Mouse (Mus musculus) intestine, embryonic 16.5 days (tissue): ENCODE data around the gene Spred1. TPM values are rescaled to one million over a fixed set of nuclear protein-coding genes. Genes with fewer than 3 reads are reported as not detected.

Source experiments
- ATAC-seq: fragments of 200-750 bp; cut with Nextera tagmentation; 2 replicates; pipeline ENCODE4 v1.8.0; 2017; ENCODE audit warnings: moderate TSS enrichment, moderate library complexity
- H3K27ac ChIP-seq: fragments of 300-500 bp; sonication (generic); 2 replicates; pipeline ENCODE4 v1.5.1; 2014; ENCODE audit warnings: mild to moderate bottlenecking, low read length
- H3K27me3 ChIP-seq: fragments of 300-500 bp; sonication (generic); replicated peaks from 2 replicates; pipeline ENCODE4 v1.6.1; 2014; ENCODE audit warnings: low read length, control low read depth, mixed read lengths; ENCODE audit not compliant: control insufficient read depth, insufficient read depth
- H3K36me3 ChIP-seq: fragments of 300-500 bp; sonication (generic); 2 replicates; pipeline ENCODE4 v1.6.1; 2014; ENCODE audit warnings: low read length, control low read depth; ENCODE audit not compliant: control insufficient read depth, insufficient read depth
- H3K4me1 ChIP-seq: fragments of 300-500 bp; sonication (generic); 2 replicates; pipeline ENCODE4 v1.6.1; 2014; ENCODE audit warnings: low read length, control low read depth, mixed read lengths; ENCODE audit not compliant: control insufficient read depth, insufficient read depth
- H3K4me2 ChIP-seq: fragments of 300-500 bp; sonication (generic); 2 replicates; pipeline ENCODE4 v1.6.1; 2014; ENCODE audit warnings: low read depth, low read length, control low read depth
- H3K4me3 ChIP-seq: fragments of 300-500 bp; sonication (generic); 2 replicates; pipeline ENCODE4 v1.5.1; 2014; ENCODE audit warnings: mild to moderate bottlenecking, low read length
- H3K9ac ChIP-seq: fragments of 300-500 bp; sonication (generic); 2 replicates; pipeline ENCODE4 v1.6.1; 2014; ENCODE audit warnings: low read depth, low read length
- H3K9me3 ChIP-seq: fragments of 300-500 bp; sonication (generic); 2 replicates; pipeline ENCODE4 v1.6.1; 2016; ENCODE audit warnings: low read length, control low read depth; ENCODE audit not compliant: control insufficient read depth
- WGBS: fragments of 180-500 bp; shearing (Covaris S2); extraction: QIAGEN DNeasy Blood & Tissue Kit; methylation state at CpG from one replicate; pipeline ENCODE4 v1.1.7; 2014; 5-methylcytosine and 5-hydroxymethylcytosine counted together
- polyA plus RNA-seq: library from polyadenylated mRNA; unstranded; fragments of >200 nt; fragmentation: Nextera tagmentation; extraction: Ambion mirVana; gene quantifications from 2 replicates; pipeline ENCODE4 v1.2.1, GENCODE M21; 2015

Gene Spred1
- 4.6 TPM in 2 replicates for polyA plus RNA-seq

- H3K9ac ChIP-seq = peak within 1 kb of the TSS; percentile 95
- H3K9me3 ChIP-seq = no peaks in the 10 kb centered on the region
- peak within 1 kb of the TSS; percentile 99 for H3K27ac ChIP-seq
- H3K4me1 ChIP-seq = peaks cover 3% of the 10 kb centered on the region; the same call in 1 of the 2 replicates
- WGBS = under 1% methylated on average over 64 of the region's 99 CpGs
- H3K36me3 ChIP-seq = no peaks in the 10 kb centered on the region
- peak within 1 kb of the TSS; percentile 74 for H3K4me2 ChIP-seq
- H3K27me3 ChIP-seq = no peaks in the 10 kb centered on the region
- no peak for ATAC-seq
- peak within 1 kb of the TSS; percentile 91 for H3K4me3 ChIP-seq
These were observed at the start of gene Spred1 for GRCm38 (mm10) chr2:117121212-117121983. Gene Spred1 (plus strand): TSS chr2:117121374.

- no peak overlapping the region for H3K27ac ChIP-seq
- no peaks in the 10 kb centered on the region for H3K9me3 ChIP-seq
- no peak overlapping the region for H3K4me2 ChIP-seq
- H3K4me3 ChIP-seq = no peak overlapping the region
- WGBS = 84% methylated on average over 3 of the region's 3 CpGs
- no peaks in the 10 kb centered on the region for H3K27me3 ChIP-seq
- H3K4me1 ChIP-seq = no peaks in the 10 kb centered on the region
- no peak for ATAC-seq
- H3K36me3 ChIP-seq = no peaks in the 10 kb centered on the region
- H3K9ac ChIP-seq = no peak overlapping the region
These were observed 49.6 kb upstream of the Spred1 start for GRCm38 (mm10) chr2:117071596-117071995.

- Histone ChIP-seq H3K9me3 (no peaks in the 10 kb centered on the region), H3K4me3 (no peak overlapping the region), H3K27me3 (no peaks in the 10 kb centered on the region), H3K9ac (no peak overlapping the region), H3K4me2 (no peak overlapping the region), H3K4me1 (no peaks in the 10 kb centered on the region), H3K36me3 (no peaks in the 10 kb centered on the region), H3K27ac (no peak overlapping the region)
- no peak for ATAC-seq
- WGBS = 65% methylated on average over 2 of the region's 2 CpGs
These were observed 42.5 kb upstream of the Spred1 start for GRCm38 (mm10) chr2:117078711-117079110.

- Histone ChIP-seq H3K27ac (no peak overlapping the region), H3K4me1 (no peaks in the 10 kb centered on the region), H3K4me2 (no peak overlapping the region), H3K36me3 (no peaks in the 10 kb centered on the region), H3K9me3 (no peaks in the 10 kb centered on the region), H3K4me3 (no peak overlapping the region), H3K27me3 (no peaks in the 10 kb centered on the region), H3K9ac (no peak overlapping the region)
- ATAC-seq = no peak
- 88% methylated on average over 5 of the region's 5 CpGs for WGBS
These were observed 41.6 kb upstream of the Spred1 start for GRCm38 (mm10) chr2:117079621-117080020.

GRCm38 (mm10) chr2:117086002-117086765, 35.0 kb upstream of the Spred1 start:
- peak overlapping the region; percentile 53 for H3K27ac ChIP-seq
- H3K9me3 ChIP-seq = no peaks in the 10 kb centered on the region
- no peak overlapping the region for H3K9ac ChIP-seq
- no peak overlapping the region for H3K4me2 ChIP-seq
- H3K4me3 ChIP-seq = no peak overlapping the region
- H3K4me1 ChIP-seq = peaks cover 13% of the 10 kb centered on the region
- 48% methylated on average over 12 of the region's 12 CpGs for WGBS
- H3K36me3 ChIP-seq = no peaks in the 10 kb centered on the region
- H3K27me3 ChIP-seq = no peaks in the 10 kb centered on the region
- ATAC-seq = peak; percentile 58; the same call in 1 of the 2 replicates

- H3K27ac ChIP-seq = peak overlapping the region; percentile 53
- 64% methylated on average over 1 of the region's 1 CpGs for WGBS
- H3K27me3 ChIP-seq = no peaks in the 10 kb centered on the region
These were observed 34.3 kb upstream of the Spred1 start for GRCm38 (mm10) chr2:117086766-117087457.

GRCm38 (mm10) chr2:117087458-117087820, 33.7 kb upstream of the Spred1 start:
- Histone ChIP-seq H3K9me3 (no peaks in the 10 kb centered on the region), H3K36me3 (no peaks in the 10 kb centered on the region), H3K4me2 (no peak overlapping the region), H3K4me3 (no peak overlapping the region), H3K9ac (no peak overlapping the region), H3K27me3 (no peaks in the 10 kb centered on the region), H3K27ac (0 out of 2 replicates have a peak overlapping the region, but pooled peaks have one; percentile 3), H3K4me1 (peaks cover 13% of the 10 kb centered on the region)
- 59% methylated on average over 4 of the region's 4 CpGs for WGBS
- ATAC-seq = peak; percentile 77

More at GRCm38 (mm10) chr2:117086766-117087457, 34.3 kb upstream of the Spred1 start:
- H3K4me3 ChIP-seq = no peak overlapping the region
- peaks cover 13% of the 10 kb centered on the region for H3K4me1 ChIP-seq
- no peak overlapping the region for H3K4me2 ChIP-seq
- H3K9ac ChIP-seq = no peak overlapping the region
- H3K36me3 ChIP-seq = no peaks in the 10 kb centered on the region
- no peaks in the 10 kb centered on the region for H3K9me3 ChIP-seq
- peak; percentile 16; the same call in 1 of the 2 replicates for ATAC-seq

GRCm38 (mm10) chr2:117089482-117089881, 31.7 kb upstream of the Spred1 start:
- Histone ChIP-seq H3K9ac (no peak overlapping the region), H3K27me3 (no peaks in the 10 kb centered on the region), H3K36me3 (no peaks in the 10 kb centered on the region), H3K4me1 (peaks cover 13% of the 10 kb centered on the region), H3K4me3 (no peak overlapping the region), H3K9me3 (no peaks in the 10 kb centered on the region), H3K27ac (no peak overlapping the region), H3K4me2 (no peak overlapping the region)
- ATAC-seq = no peak
- 77% methylated on average over 1 of the region's 1 CpGs for WGBS

- no peaks in the 10 kb centered on the region for H3K36me3 ChIP-seq
- no peak overlapping the region for H3K9ac ChIP-seq
- peaks cover 13% of the 10 kb centered on the region for H3K4me1 ChIP-seq
- no peak for ATAC-seq
- H3K4me3 ChIP-seq = no peak overlapping the region
- H3K9me3 ChIP-seq = no peaks in the 10 kb centered on the region
- H3K27me3 ChIP-seq = no peaks in the 10 kb centered on the region
- no peak overlapping the region for H3K4me2 ChIP-seq
- no peak overlapping the region for H3K27ac ChIP-seq
- 76% methylated on average over 3 of the region's 3 CpGs for WGBS
These were observed 31.1 kb upstream of the Spred1 start for GRCm38 (mm10) chr2:117090061-117090460.
